Mouse (Mus musculus) MEL (cell line): ENCODE results near the gene Tmem214. TPM values are rescaled to one million over a fixed set of nuclear protein-coding genes. Genes with fewer than 3 reads are reported as not detected.

ENCODE experiments used
- DNase-seq: peaks from one replicate; pipeline ENCODE4 v3.0.0; 2011; ENCODE audit warnings: low read depth, low spot score
- H3K27ac ChIP-seq: 2 replicates; pipeline ENCODE4 v1.5.1; 2012; ENCODE audit warnings: low read depth, mild to moderate bottlenecking, control low read depth, low read length, moderate library complexity; ENCODE audit not compliant: control insufficient read depth
- H3K27me3 ChIP-seq, 2 experiments: fragments of 150-350 bp in 1 of 2; sonication (generic) in 1 of 2; 2 replicates each; pipeline ENCODE4 v1.6.1; 2012; ENCODE audit warnings: low read length in 2 of 2, mild to moderate bottlenecking in 2 of 2, improper control_type of control experiment in 1 of 2, moderate library complexity in 1 of 2; ENCODE audit not compliant: insufficient read depth in 2 of 2, control insufficient read depth in 1 of 2
- H3K36me3 ChIP-seq, 2 experiments: 2 replicates each; pipeline ENCODE4 v1.6.1; 2012 to 2014; ENCODE audit warnings: low read length in 2 of 2, improper control_type of control experiment in 1 of 2, inconsistent platforms in 1 of 2, mild to moderate bottlenecking in 1 of 2; ENCODE audit not compliant: insufficient read depth in 2 of 2, control insufficient read depth in 1 of 2
- H3K4me1 ChIP-seq, 2 experiments: fragments of 150-350 bp in 1 of 2; sonication (generic) in 1 of 2; 2 replicates each; pipeline ENCODE4 v1.6.1; 2012; ENCODE audit warnings: low read length in 2 of 2, improper control_type of control experiment in 1 of 2, mild to moderate bottlenecking in 1 of 2; ENCODE audit not compliant: insufficient read depth in 2 of 2, control insufficient read depth in 1 of 2
- H3K4me3 ChIP-seq, 2 experiments: fragments of 150-350 bp in 1 of 2; sonication (generic) in 1 of 2; 2 replicates each; pipeline ENCODE4 v1.5.1; 2012; ENCODE audit warnings: low read depth in 2 of 2, low read length in 2 of 2, mild to moderate bottlenecking in 2 of 2, moderate library complexity in 2 of 2, control low read depth in 1 of 2, improper control_type of control experiment in 1 of 2; ENCODE audit not compliant: control insufficient read depth in 1 of 2, insufficient read depth in 1 of 2
- H3K79me2 ChIP-seq: 2 replicates; pipeline ENCODE4 v1.6.1; 2012; ENCODE audit warnings: mild to moderate bottlenecking, low read length, moderate library complexity; ENCODE audit not compliant: control insufficient read depth, poor library complexity, insufficient read depth
- H3K9ac ChIP-seq: 2 replicates; pipeline ENCODE4 v1.6.1; 2012; ENCODE audit warnings: low read depth, mild to moderate bottlenecking, control low read depth, low read length, moderate library complexity; ENCODE audit not compliant: control insufficient read depth, poor library complexity, severe bottlenecking
- H3K9me3 ChIP-seq: fragments of 150-350 bp; sonication (generic); replicated peaks from 2 replicates; pipeline ENCODE4 v1.6.1; 2012; ENCODE audit warnings: mild to moderate bottlenecking, low read length, improper control_type of control experiment, moderate library complexity; ENCODE audit not compliant: insufficient read depth
- CHD1 ChIP-seq: IDR thresholded peaks from 2 replicates; pipeline ENCODE4 v1.6.1; 2012; ENCODE audit warnings: low read depth, mild to moderate bottlenecking, inconsistent platforms, low read length, improper control_type of control experiment
- E2F4 ChIP-seq: IDR thresholded peaks from 2 replicates; pipeline ENCODE4 v1.6.1; 2011; ENCODE audit warnings: low read depth, low read length, improper control_type of control experiment, borderline replicate concordance
- ELF1 ChIP-seq: IDR thresholded peaks from 2 replicates; pipeline ENCODE4 v1.6.1; 2014; ENCODE audit warnings: low read depth, mild to moderate bottlenecking, inconsistent platforms, low read length, improper control_type of control experiment, moderate library complexity
- GABPA ChIP-seq: IDR thresholded peaks from 2 replicates; pipeline ENCODE4 v1.6.1; 2012; ENCODE audit warnings: low read depth, mild to moderate bottlenecking, inconsistent platforms, low read length, improper control_type of control experiment, moderate library complexity
- GATA1 ChIP-seq: IDR thresholded peaks from 2 replicates; pipeline ENCODE4 v1.6.1; 2011; ENCODE audit warnings: low read depth, low read length, improper control_type of control experiment
- MAZ ChIP-seq: IDR thresholded peaks from 2 replicates; pipeline ENCODE4 v1.6.1; 2012; ENCODE audit warnings: low read depth, mild to moderate bottlenecking, inconsistent platforms, low read length, improper control_type of control experiment
- MXI1 ChIP-seq: IDR thresholded peaks from 2 replicates; pipeline ENCODE4 v1.6.1; 2011; ENCODE audit warnings: mild to moderate bottlenecking, low read depth, low read length, improper control_type of control experiment
- MYC ChIP-seq: IDR thresholded peaks from 2 replicates; pipeline ENCODE4 v1.6.1; 2011; ENCODE audit warnings: low read depth, mild to moderate bottlenecking, low read length, improper control_type of control experiment, moderate library complexity
- POLR2A ChIP-seq, 2 experiments: IDR thresholded peaks; 2 replicates each; pipeline ENCODE4 v1.6.1; 2011 to 2012; ENCODE audit warnings: low read length in 2 of 2, mild to moderate bottlenecking in 2 of 2, control low read depth in 1 of 2, improper control_type of control experiment in 1 of 2, low read depth in 1 of 2, moderate library complexity in 1 of 2; ENCODE audit not compliant: control insufficient read depth in 1 of 2, insufficient read depth in 1 of 2, poor library complexity in 1 of 2
- POLR2AphosphoS2 ChIP-seq: IDR thresholded peaks from 2 replicates; pipeline ENCODE4 v1.6.1; 2011; ENCODE audit warnings: low read length, improper control_type of control experiment
- SIN3A ChIP-seq: IDR thresholded peaks from 2 replicates; pipeline ENCODE4 v1.6.1; 2012; ENCODE audit warnings: low read length, improper control_type of control experiment, inconsistent platforms
- TBP ChIP-seq: IDR thresholded peaks from 2 replicates; pipeline ENCODE4 v1.8.0; 2011; ENCODE audit warnings: low read depth, low read length, improper control_type of control experiment
- USF2 ChIP-seq, 2 experiments: IDR thresholded peaks; 2 replicates each; pipeline ENCODE4 v1.6.1; 2011 to 2012; ENCODE audit warnings: improper control_type of control experiment in 2 of 2, low read length in 2 of 2, borderline replicate concordance in 1 of 2, inconsistent platforms in 1 of 2, low read depth in 1 of 2, mild to moderate bottlenecking in 1 of 2; ENCODE audit not compliant: insufficient read depth in 1 of 2
- polyA plus RNA-seq, 2 experiments: library from polyadenylated mRNA; stranded (reverse) in 1 of 2; unstranded in 1 of 2; fragments of >175 nt in 1 of 2; fragments of >200 nt in 1 of 2; gene quantifications; 2 replicates each; pipeline versions ENCODE4 v1.2.1 to v1.2.4; 2012; ENCODE audit warnings: low replicate concordance in 2 of 2, low read depth in 1 of 2; ENCODE audit not compliant: insufficient read length in 2 of 2, insufficient read depth in 1 of 2, missing spikeins in 1 of 2
- total RNA-seq: library from RNA; depleted of rRNA; stranded (reverse); fragments of 300-350 nt; gene quantifications from 2 replicates; pipeline ENCODE4 v1.2.3, GENCODE M21; 2012

The Tmem214 gene
- total and polyA plus RNA-seq, 3 experiments: 50.5 to 170 (median 101) TPM

- TF ChIP-seq POLR2A (IDR thresholded peaks at IDR 0.05; ENCODE audit: control insufficient read depth in 1 of 2, insufficient read depth in 1 of 2, low read depth in 1 of 2, low read length in 2 of 2, poor library complexity in 1 of 2) (peak; percentile 77 to 96), POLR2AphosphoS2 (peak; percentile 83), SIN3A (peak; percentile 91), USF2 (IDR thresholded peaks at IDR 0.05; ENCODE audit: borderline replicate concordance in 1 of 2, insufficient read depth in 1 of 2, low read depth in 1 of 2, low read length in 2 of 2) (peak; percentile 75 to 92)
Observed at GRCm38 (mm10) chr5:30921256-30922033, 53.6 kb downstream of the Tmem214 start, which contains the start of gene Khk (continued).

GRCm38 (mm10) chr5:30922581-30923041 lies 54.8 kb downstream of the Tmem214 start:
- peaks cover 5 to 11% of the 10 kb centered on the region in 2 experiments; a peak in 3 of 4 replicates for H3K4me1 ChIP-seq
- H3K79me2 ChIP-seq: peaks cover 14% of the 10 kb centered on the region
- H3K9me3 ChIP-seq: no peaks in the 10 kb centered on the region
- peaks cover 0 to 2% of the 10 kb centered on the region in 2 experiments; a peak in 1 of 4 replicates for H3K36me3 ChIP-seq
- H3K27ac ChIP-seq: 0 out of 2 replicates have a peak overlapping the region, but pooled peaks have one; percentile 1
- no peaks in the 10 kb centered on the region for H3K27me3 ChIP-seq
- TF ChIP-seq MXI1 (peak; percentile 58; the same call in 1 of the 2 replicates), TBP (no peak; the same call in 1 of the 2 replicates), POLR2A (IDR thresholded peaks at IDR 0.05; ENCODE audit: control insufficient read depth in 1 of 2, insufficient read depth in 1 of 2, low read depth in 1 of 2, low read length in 2 of 2, poor library complexity in 1 of 2) (peak in 1 of 2 experiments; percentile 25; a peak in 1 of 4 replicates), ELF1 (0 out of 2 replicates have a peak, but pooled peaks have one; percentile 4), E2F4 (no peak), MYC (0 out of 2 replicates have a peak, but pooled peaks have one; percentile 33), GATA1 (peak; percentile 76)
- DNase-seq: peak; percentile 59
- peak overlapping the region; percentile 74 to 89 for H3K4me3 ChIP-seq
- H3K9ac ChIP-seq: peak overlapping the region; percentile 69

GRCm38 (mm10) chr5:30923119-30923518 lies 55.3 kb downstream of the Tmem214 start:
- H3K9ac ChIP-seq: peak overlapping the region; percentile 69
- peaks cover 0 to 2% of the 10 kb centered on the region in 2 experiments; a peak in 1 of 4 replicates for H3K36me3 ChIP-seq
- H3K9me3 ChIP-seq: no peaks in the 10 kb centered on the region
- H3K27me3 ChIP-seq: no peaks in the 10 kb centered on the region
- peaks cover 14% of the 10 kb centered on the region for H3K79me2 ChIP-seq
- no peak overlapping the region for H3K27ac ChIP-seq
- H3K4me1 ChIP-seq: peaks cover 5 to 11% of the 10 kb centered on the region in 2 experiments; a peak in 3 of 4 replicates
- DNase-seq: no peak
- peak overlapping the region; percentile 74 to 89 for H3K4me3 ChIP-seq
- TF ChIP-seq MAZ (0 out of 2 replicates have a peak, but pooled peaks have one; percentile 9), ELF1 (no peak), GABPA (no peak), CHD1 (no peak), MYC (no peak)
